Mouse (Mus musculus): ENCODE results near the gene 2900011O08Rik.

2900011O08Rik gene

GRCm38 (mm10) chr16:14139106-14139505 is 152.7 kb downstream of the 2900011O08Rik start:
- no peak for DNase-seq (ENCODE audit: low spot score)

- DNase-seq (ENCODE audit: low spot score) = no peak
These were observed 156.9 kb downstream of the 2900011O08Rik start for GRCm38 (mm10) chr16:14143298-14143697.

GRCm38 (mm10) chr16:14147712-14148111 is 161.3 kb downstream of the 2900011O08Rik start:
- no peak for DNase-seq (ENCODE audit: low spot score)

Measured in urinary bladder, postnatal 25 days (tissue).